Mouse (Mus musculus) liver, embryonic 16.5 days (tissue): Measurements from ENCODE around the gene Phip. TPM values are rescaled to one million over a fixed set of nuclear protein-coding genes. Genes with fewer than 3 reads are reported as not detected.

ENCODE experiments used
- polyA plus RNA-seq: library from polyadenylated mRNA; unstranded; fragments of >200 nt; fragmentation: Nextera tagmentation; extraction: Ambion mirVana; gene quantifications from 2 replicates; pipeline ENCODE4 v1.2.1, GENCODE M21; 2015

The Phip gene
- polyA plus RNA-seq, 1 experiment from 2014 or later = 19.6 TPM

Other genes starting within 250 kb of the Phip start
- gene Irak1bp1, start 146.0 kb downstream of the Phip start, polyA plus RNA-seq = 0.54 and 0.77 TPM in 2 replicates
- gene Hmgn3, start 171.2 kb upstream of the Phip start, polyA plus RNA-seq = 2.9 and 3.6 TPM in 2 replicates